Mouse (Mus musculus): ENCODE results near the gene Dnah7b.
"Not testable (repeated sequence)": the region's sequence is repeated elsewhere in the genome, so short reads cannot be mapped to it uniquely, and the experiment has no call there.

DNA sequence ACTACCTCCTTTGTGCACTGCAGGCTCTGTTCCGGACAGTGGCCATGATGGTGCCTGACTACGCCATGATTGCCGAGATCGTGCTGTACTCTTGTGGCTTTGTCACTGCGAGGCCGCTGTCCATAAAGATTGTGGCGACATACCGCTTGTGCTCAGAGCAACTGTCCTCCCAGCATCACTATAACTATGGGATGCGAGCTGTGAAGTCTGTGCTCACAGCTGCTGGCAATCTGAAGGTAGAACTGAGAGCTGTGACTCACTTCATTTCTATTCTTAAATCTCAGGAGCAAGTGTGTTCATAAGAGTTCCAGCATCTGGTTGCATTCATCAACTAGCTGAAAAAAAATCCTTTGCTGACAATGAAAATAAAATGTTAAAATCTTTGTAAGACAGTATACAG, 135.1 kb downstream of the Dnah7b start:
- TF ChIP-seq POLR2A, CTCF (IDR thresholded peaks at IDR 0.05; ENCODE audit: insufficient read depth, low read depth, low read length): not testable (repeated sequence)
